Mouse (Mus musculus): ENCODE measurements at regions not wholly inside any gene's neighbourhood (a gene's known extent, or its start where the extent isn't known, plus 50 kb on each side); places are given as distances from the start of the nearest gene placed in this dataset.

DNA sequence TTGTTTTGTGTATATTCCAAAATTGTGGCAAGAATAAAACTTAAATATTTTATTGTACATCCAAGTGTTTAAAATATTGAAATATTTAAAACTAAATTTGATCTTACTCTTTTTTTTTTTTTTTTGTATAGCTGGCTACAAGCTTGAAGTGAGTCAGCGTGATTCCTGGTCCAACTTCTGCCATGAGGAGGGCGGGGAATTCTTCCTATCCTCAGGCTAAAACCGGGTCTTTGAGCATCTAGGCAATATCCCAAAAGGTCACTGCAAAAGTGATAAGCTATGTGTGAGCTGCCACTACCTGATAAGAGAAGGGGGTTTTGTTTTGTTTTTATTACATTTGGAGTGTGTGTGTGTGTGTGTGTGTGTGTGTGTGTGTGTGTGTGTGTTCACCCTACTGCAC lies 308.1 kb upstream of the Id4 start:
- H3K4me2 ChIP-seq, result no peak overlapping the region
- no peak overlapping the region for H3K9ac ChIP-seq (ENCODE audit: low read length)
- DNase-seq (ENCODE audit: low spot score, missing footprints), result no peak
- H3K9me3 ChIP-seq (ENCODE audit: control insufficient read depth, low read length), result no peaks in the 10 kb centered on the region
- no peak for ATAC-seq (ENCODE audit: low FRiP score)
- H3K27ac ChIP-seq (ENCODE audit: low read depth, low read length), result no peak overlapping the region
- no peaks in the 10 kb centered on the region for H3K27me3 ChIP-seq (ENCODE audit: control insufficient read depth, insufficient read depth, low read length)
- 89% methylated on average over 3 of the region's 3 CpGs for WGBS
- H3K4me3 ChIP-seq (ENCODE audit: low read depth, low read length), result no peak overlapping the region
- peaks cover 4% of the 10 kb centered on the region for H3K4me1 ChIP-seq (ENCODE audit: control insufficient read depth, insufficient read depth, low read length)
- no peaks in the 10 kb centered on the region for H3K36me3 ChIP-seq (ENCODE audit: control insufficient read depth, insufficient read depth, low read length)

- Histone ChIP-seq H3K4me2 (no peak overlapping the region), H3K9ac (ENCODE audit: low read length) (no peak overlapping the region), H3K4me1 (ENCODE audit: control insufficient read depth, insufficient read depth, low read length) (peaks cover 4% of the 10 kb centered on the region), H3K9me3 (ENCODE audit: control insufficient read depth, low read length) (no peaks in the 10 kb centered on the region), H3K4me3 (ENCODE audit: low read depth, low read length) (no peak overlapping the region), H3K27me3 (ENCODE audit: control insufficient read depth, insufficient read depth, low read length) (no peaks in the 10 kb centered on the region), H3K36me3 (ENCODE audit: control insufficient read depth, insufficient read depth, low read length) (no peaks in the 10 kb centered on the region), H3K27ac (ENCODE audit: low read depth, low read length) (no peak overlapping the region)
- DNase-seq (ENCODE audit: low spot score, missing footprints) (no peak), ATAC-seq (ENCODE audit: low FRiP score) (no peak)
- WGBS, result 85% methylated on average over 7 of the region's 7 CpGs
These were observed 307.3 kb upstream of the Id4 start for GRCm38 (mm10) chr13:47953776-47954175.

GRCm38 (mm10) chr13:47955504-47955903 lies 305.5 kb upstream of the Id4 start:
- ATAC-seq (ENCODE audit: low FRiP score) (no peak), DNase-seq (ENCODE audit: low spot score, missing footprints) (no peak)
- H3K27ac ChIP-seq (ENCODE audit: low read depth, low read length), result no peak overlapping the region
- H3K9me3 ChIP-seq (ENCODE audit: control insufficient read depth, low read length), result no peaks in the 10 kb centered on the region
- no peak overlapping the region for H3K4me2 ChIP-seq
- no peak overlapping the region for H3K9ac ChIP-seq (ENCODE audit: low read length)
- 92% methylated on average over 10 of the region's 10 CpGs for WGBS
- no peaks in the 10 kb centered on the region for H3K27me3 ChIP-seq (ENCODE audit: control insufficient read depth, insufficient read depth, low read length)
- H3K36me3 ChIP-seq (ENCODE audit: control insufficient read depth, insufficient read depth, low read length), result no peaks in the 10 kb centered on the region
- peaks cover under 1% of the 10 kb centered on the region for H3K4me1 ChIP-seq (ENCODE audit: control insufficient read depth, insufficient read depth, low read length)
- H3K4me3 ChIP-seq (ENCODE audit: low read depth, low read length), result no peak overlapping the region

- no peak overlapping the region for H3K27ac ChIP-seq (ENCODE audit: low read depth, low read length)
- no peak overlapping the region for H3K4me2 ChIP-seq
- no peaks in the 10 kb centered on the region for H3K9me3 ChIP-seq (ENCODE audit: control insufficient read depth, low read length)
- 93% methylated on average over 11 of the region's 11 CpGs for whole genome bisulfite sequencing
- DNase-seq (ENCODE audit: low spot score, missing footprints) (no peak), ATAC-seq (ENCODE audit: low FRiP score) (no peak)
- H3K9ac ChIP-seq (ENCODE audit: low read length), result no peak overlapping the region
- H3K27me3 ChIP-seq (ENCODE audit: control insufficient read depth, insufficient read depth, low read length), result no peaks in the 10 kb centered on the region
- no peak overlapping the region for H3K4me3 ChIP-seq (ENCODE audit: low read depth, low read length)
- H3K36me3 ChIP-seq (ENCODE audit: control insufficient read depth, insufficient read depth, low read length), result no peaks in the 10 kb centered on the region
- no peaks in the 10 kb centered on the region; the same call in 1 of the 2 replicates for H3K4me1 ChIP-seq (ENCODE audit: control insufficient read depth, insufficient read depth, low read length)
These were observed 303.4 kb upstream of the Id4 start for GRCm38 (mm10) chr13:47957662-47958061.

- no peak overlapping the region for H3K4me2 ChIP-seq
- ATAC-seq (ENCODE audit: low FRiP score) (no peak), DNase-seq (ENCODE audit: low spot score, missing footprints) (no peak)
- H3K4me1 ChIP-seq (ENCODE audit: control insufficient read depth, insufficient read depth, low read length), result no peaks in the 10 kb centered on the region
- H3K4me3 ChIP-seq (ENCODE audit: low read depth, low read length), result no peak overlapping the region
- no peak overlapping the region for H3K27ac ChIP-seq (ENCODE audit: low read depth, low read length)
- WGBS, result 71% methylated on average over 12 of the region's 12 CpGs
- no peak overlapping the region for H3K9ac ChIP-seq (ENCODE audit: low read length)
- H3K36me3 ChIP-seq (ENCODE audit: control insufficient read depth, insufficient read depth, low read length), result no peaks in the 10 kb centered on the region
- no peaks in the 10 kb centered on the region for H3K9me3 ChIP-seq (ENCODE audit: control insufficient read depth, low read length)
- no peaks in the 10 kb centered on the region for H3K27me3 ChIP-seq (ENCODE audit: control insufficient read depth, insufficient read depth, low read length)
These were observed 286.8 kb upstream of the Id4 start for GRCm38 (mm10) chr13:47974216-47974615.

- WGBS, result 93% methylated on average over 16 of the region's 16 CpGs
- Histone ChIP-seq H3K9me3 (ENCODE audit: control insufficient read depth, low read length) (no peaks in the 10 kb centered on the region), H3K4me2 (no peak overlapping the region), H3K36me3 (ENCODE audit: control insufficient read depth, insufficient read depth, low read length) (no peaks in the 10 kb centered on the region), H3K27me3 (ENCODE audit: control insufficient read depth, insufficient read depth, low read length) (no peaks in the 10 kb centered on the region), H3K27ac (ENCODE audit: low read depth, low read length) (no peak overlapping the region), H3K9ac (ENCODE audit: low read length) (no peak overlapping the region), H3K4me3 (ENCODE audit: low read depth, low read length) (no peak overlapping the region), H3K4me1 (ENCODE audit: control insufficient read depth, insufficient read depth, low read length) (no peaks in the 10 kb centered on the region)
- ATAC-seq (ENCODE audit: low FRiP score) (no peak), DNase-seq (ENCODE audit: low spot score, missing footprints) (no peak)
These were observed 286.1 kb upstream of the Id4 start for GRCm38 (mm10) chr13:47974756-47975515.

GRCm38 (mm10) chr13:47998495-47998894 lies 262.5 kb upstream of the Id4 start:
- H3K9me3 ChIP-seq (ENCODE audit: control insufficient read depth, low read length), result no peaks in the 10 kb centered on the region
- H3K4me3 ChIP-seq (ENCODE audit: low read depth, low read length), result no peak overlapping the region
- H3K4me2 ChIP-seq, result no peak overlapping the region
- H3K27me3 ChIP-seq (ENCODE audit: control insufficient read depth, insufficient read depth, low read length), result no peaks in the 10 kb centered on the region
- DNase-seq (ENCODE audit: low spot score, missing footprints), result no peak
- H3K4me1 ChIP-seq (ENCODE audit: control insufficient read depth, insufficient read depth, low read length), result 0 out of 2 replicates have a peak, but pooled peaks cover 3% of the 10 kb centered on the region
- no peaks in the 10 kb centered on the region for H3K36me3 ChIP-seq (ENCODE audit: control insufficient read depth, insufficient read depth, low read length)
- 19% methylated on average over 5 of the region's 5 CpGs for WGBS
- ATAC-seq (ENCODE audit: low FRiP score), result no peak
- no peak overlapping the region for H3K9ac ChIP-seq (ENCODE audit: low read length)
- no peak overlapping the region for H3K27ac ChIP-seq (ENCODE audit: low read depth, low read length)

DNA sequence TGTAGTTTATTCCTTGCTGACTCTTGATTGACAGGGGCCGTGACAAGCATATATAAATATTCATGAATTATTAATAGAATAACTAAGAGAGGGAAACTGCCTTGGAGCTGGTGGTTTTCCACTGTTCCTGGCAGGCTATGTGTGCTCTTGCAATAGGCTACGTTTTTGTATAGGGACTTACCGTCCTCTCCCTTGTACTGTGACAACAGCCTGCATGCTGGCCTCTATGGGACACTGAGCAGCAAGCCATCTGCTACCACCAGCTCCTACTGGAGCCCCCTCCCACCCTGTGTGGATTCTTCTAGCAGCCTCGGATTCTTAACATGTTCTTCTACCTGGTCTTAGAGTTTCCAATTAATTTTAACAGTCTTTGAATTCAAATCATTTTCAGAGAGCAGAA lies 261.6 kb upstream of the Id4 start:
- H3K9ac ChIP-seq (ENCODE audit: low read length), result no peak overlapping the region
- H3K4me3 ChIP-seq (ENCODE audit: low read depth, low read length), result no peak overlapping the region
- H3K9me3 ChIP-seq (ENCODE audit: control insufficient read depth, low read length), result no peaks in the 10 kb centered on the region
- DNase-seq (ENCODE audit: low spot score, missing footprints), result no peak
- no peak for ATAC-seq (ENCODE audit: low FRiP score)
- WGBS, result 60% methylated on average over 4 of the region's 4 CpGs
- H3K4me2 ChIP-seq, result no peak overlapping the region
- no peak overlapping the region for H3K27ac ChIP-seq (ENCODE audit: low read depth, low read length)
- no peaks in the 10 kb centered on the region for H3K36me3 ChIP-seq (ENCODE audit: control insufficient read depth, insufficient read depth, low read length)
- H3K4me1 ChIP-seq (ENCODE audit: control insufficient read depth, insufficient read depth, low read length), result 0 out of 2 replicates have a peak, but pooled peaks cover 3% of the 10 kb centered on the region
- H3K27me3 ChIP-seq (ENCODE audit: control insufficient read depth, insufficient read depth, low read length), result no peaks in the 10 kb centered on the region

DNA sequence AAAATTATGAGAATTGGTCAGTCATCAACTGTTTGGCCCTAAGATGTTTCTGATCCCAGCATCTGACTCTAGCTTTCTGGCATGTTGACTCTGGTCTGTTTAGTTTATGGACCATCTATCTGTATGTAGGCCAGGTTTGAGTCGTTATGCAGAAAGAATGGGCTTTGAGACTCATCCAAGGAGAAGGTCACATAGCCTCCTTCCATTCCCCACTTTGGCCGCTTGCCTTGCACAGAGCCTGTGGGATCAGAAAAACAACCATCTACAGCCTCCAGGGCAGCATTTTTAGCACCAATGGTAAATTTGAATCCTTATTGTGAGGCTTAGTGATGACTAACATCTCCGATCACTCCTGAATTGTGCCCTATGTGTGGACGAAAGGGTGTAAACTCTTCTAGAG lies 257.9 kb upstream of the Id4 start:
- no peak for ATAC-seq (ENCODE audit: low FRiP score)
- Histone ChIP-seq H3K9me3 (ENCODE audit: control insufficient read depth, low read length) (no peaks in the 10 kb centered on the region), H3K4me2 (no peak overlapping the region), H3K4me1 (ENCODE audit: control insufficient read depth, insufficient read depth, low read length) (0 out of 2 replicates have a peak, but pooled peaks cover 3% of the 10 kb centered on the region), H3K27me3 (ENCODE audit: control insufficient read depth, insufficient read depth, low read length) (no peaks in the 10 kb centered on the region), H3K4me3 (ENCODE audit: low read depth, low read length) (no peak overlapping the region), H3K36me3 (ENCODE audit: control insufficient read depth, insufficient read depth, low read length) (no peaks in the 10 kb centered on the region), H3K9ac (ENCODE audit: low read length) (no peak overlapping the region), H3K27ac (ENCODE audit: low read depth, low read length) (no peak overlapping the region)
- DNase-seq (ENCODE audit: low spot score, missing footprints), result no peak
- WGBS, result 91% methylated on average over 4 of the region's 4 CpGs

Data from midbrain, embryonic 11.5 days (tissue).